Mouse (Mus musculus): ENCODE data around the gene Fbn1. TPM values are rescaled to one million over a fixed set of nuclear protein-coding genes. Genes with fewer than 3 reads are reported as not detected.
A peak's percentile ranks its signal among the peaks of the same experiment; 100 is the strongest.

The Fbn1 gene
- polyA plus RNA-seq, 1 experiment from 2014 or later = 16.8 TPM

GRCm38 (mm10) chr2:125496696-125497095 lies 11.1 kb downstream of the Fbn1 start:
- Histone ChIP-seq H3K36me3 (no peaks in the 10 kb centered on the region; the same call in 1 of the 2 replicates), H3K4me1 (replicated peaks) (peaks cover 16% of the 10 kb centered on the region), H3K4me2 (no peak overlapping the region), H3K27me3 (no peaks in the 10 kb centered on the region), H3K27ac (no peak overlapping the region), H3K9me3 (replicated peaks) (no peaks in the 10 kb centered on the region), H3K9ac (no peak overlapping the region), H3K4me3 (no peak overlapping the region)
- WGBS = 86% methylated on average over 5 of the region's 5 CpGs
- no peak for ATAC-seq (replicated peaks; ENCODE audit: insufficient number of reproducible peaks, insufficient read depth, low FRiP score, low read depth)

- ATAC-seq (replicated peaks; ENCODE audit: insufficient number of reproducible peaks, insufficient read depth, low FRiP score, low read depth) = no peak
Observed at GRCm38 (mm10) chr2:125494831-125495812, 12.7 kb downstream of the Fbn1 start.

GRCm38 (mm10) chr2:125494291-125494690 lies 13.5 kb downstream of the Fbn1 start:
- ATAC-seq (replicated peaks; ENCODE audit: insufficient number of reproducible peaks, insufficient read depth, low FRiP score, low read depth) = no peak
- Histone ChIP-seq H3K27ac (no peak overlapping the region), H3K4me1 (replicated peaks) (peaks cover 16% of the 10 kb centered on the region), H3K9ac (no peak overlapping the region), H3K36me3 (no peaks in the 10 kb centered on the region; the same call in 1 of the 2 replicates), H3K4me3 (no peak overlapping the region), H3K4me2 (no peak overlapping the region), H3K9me3 (replicated peaks) (no peaks in the 10 kb centered on the region), H3K27me3 (no peaks in the 10 kb centered on the region)
- 93% methylated on average over 2 of the region's 2 CpGs for WGBS

More at GRCm38 (mm10) chr2:125494831-125495812, 12.7 kb downstream of the Fbn1 start:
- H3K9ac ChIP-seq = no peak overlapping the region
- no peaks in the 10 kb centered on the region for H3K9me3 ChIP-seq (replicated peaks)
- H3K4me3 ChIP-seq = no peak overlapping the region
- H3K4me1 ChIP-seq (replicated peaks) = peaks cover 16% of the 10 kb centered on the region
- H3K27me3 ChIP-seq = no peaks in the 10 kb centered on the region
- 55% methylated on average over 20 of the region's 20 CpGs for WGBS
- H3K4me2 ChIP-seq = no peak overlapping the region
- no peaks in the 10 kb centered on the region; the same call in 1 of the 2 replicates for H3K36me3 ChIP-seq
- H3K27ac ChIP-seq = peak overlapping the region; percentile 6

GRCm38 (mm10) chr2:125492050-125492900 lies 15.5 kb downstream of the Fbn1 start:
- Histone ChIP-seq H3K27me3 (no peaks in the 10 kb centered on the region), H3K9ac (no peak overlapping the region), H3K9me3 (replicated peaks) (no peaks in the 10 kb centered on the region), H3K4me3 (no peak overlapping the region), H3K27ac (peak overlapping the region; percentile 39), H3K4me2 (no peak overlapping the region), H3K36me3 (no peaks in the 10 kb centered on the region; the same call in 1 of the 2 replicates), H3K4me1 (replicated peaks) (peaks cover 19% of the 10 kb centered on the region)
- 55% methylated on average over 15 of the region's 15 CpGs for WGBS
- no peak for ATAC-seq (replicated peaks; ENCODE audit: insufficient number of reproducible peaks, insufficient read depth, low FRiP score, low read depth)

- H3K9ac ChIP-seq = no peak overlapping the region
- no peak overlapping the region for H3K4me2 ChIP-seq
- ATAC-seq (replicated peaks; ENCODE audit: insufficient number of reproducible peaks, insufficient read depth, low FRiP score, low read depth) = no peak
- no peaks in the 10 kb centered on the region for H3K9me3 ChIP-seq (replicated peaks)
- peaks cover 17% of the 10 kb centered on the region for H3K4me1 ChIP-seq (replicated peaks)
- H3K27me3 ChIP-seq = no peaks in the 10 kb centered on the region
- no peak overlapping the region for H3K4me3 ChIP-seq
- H3K27ac ChIP-seq = no peak overlapping the region
- H3K36me3 ChIP-seq = no peaks in the 10 kb centered on the region; the same call in 1 of the 2 replicates
- 86% methylated on average over 1 of the region's 1 CpGs for WGBS
Observed at GRCm38 (mm10) chr2:125489979-125490378, 17.8 kb downstream of the Fbn1 start.

- Histone ChIP-seq H3K27ac (peak overlapping the region; percentile 33; the same call in 1 of the 2 replicates), H3K9ac (no peak overlapping the region), H3K9me3 (replicated peaks) (no peaks in the 10 kb centered on the region), H3K4me2 (no peak overlapping the region), H3K27me3 (no peaks in the 10 kb centered on the region), H3K4me1 (replicated peaks) (peaks cover 18% of the 10 kb centered on the region), H3K4me3 (no peak overlapping the region), H3K36me3 (no peaks in the 10 kb centered on the region)
- no peak for ATAC-seq (replicated peaks; ENCODE audit: insufficient number of reproducible peaks, insufficient read depth, low FRiP score, low read depth)
- 68% methylated on average over 9 of the region's 9 CpGs for WGBS
Observed at GRCm38 (mm10) chr2:125484910-125485309, 22.9 kb downstream of the Fbn1 start.

- Histone ChIP-seq H3K27ac (peak overlapping the region; percentile 33; the same call in 1 of the 2 replicates), H3K9ac (no peak overlapping the region), H3K27me3 (no peaks in the 10 kb centered on the region), H3K4me3 (no peak overlapping the region), H3K4me1 (replicated peaks) (peaks cover 19% of the 10 kb centered on the region), H3K36me3 (no peaks in the 10 kb centered on the region), H3K9me3 (replicated peaks) (no peaks in the 10 kb centered on the region), H3K4me2 (no peak overlapping the region)
- ATAC-seq (replicated peaks; ENCODE audit: insufficient number of reproducible peaks, insufficient read depth, low FRiP score, low read depth) = no peak
Observed at GRCm38 (mm10) chr2:125484164-125484563, 23.6 kb downstream of the Fbn1 start.

GRCm38 (mm10) chr2:125481531-125482317 lies 26.1 kb downstream of the Fbn1 start:
- Histone ChIP-seq H3K4me1 (replicated peaks) (peaks cover 18% of the 10 kb centered on the region), H3K27ac (no peak overlapping the region), H3K36me3 (no peaks in the 10 kb centered on the region), H3K27me3 (no peaks in the 10 kb centered on the region), H3K9me3 (replicated peaks) (no peaks in the 10 kb centered on the region), H3K4me3 (no peak overlapping the region), H3K4me2 (no peak overlapping the region), H3K9ac (no peak overlapping the region)
- ATAC-seq (replicated peaks; ENCODE audit: insufficient number of reproducible peaks, insufficient read depth, low FRiP score, low read depth) = no peak
- 84% methylated on average over 9 of the region's 9 CpGs for WGBS

GRCm38 (mm10) chr2:125481116-125481515 lies 26.7 kb downstream of the Fbn1 start:
- 78% methylated on average over 4 of the region's 4 CpGs for WGBS
- Histone ChIP-seq H3K36me3 (no peaks in the 10 kb centered on the region), H3K4me3 (no peak overlapping the region), H3K27ac (no peak overlapping the region), H3K4me2 (no peak overlapping the region), H3K9ac (no peak overlapping the region), H3K4me1 (replicated peaks) (peaks cover 18% of the 10 kb centered on the region), H3K9me3 (replicated peaks) (no peaks in the 10 kb centered on the region), H3K27me3 (no peaks in the 10 kb centered on the region)
- ATAC-seq (replicated peaks; ENCODE audit: insufficient number of reproducible peaks, insufficient read depth, low FRiP score, low read depth) = no peak

GRCm38 (mm10) chr2:125480057-125480456 lies 27.7 kb downstream of the Fbn1 start:
- H3K36me3 ChIP-seq = no peaks in the 10 kb centered on the region
- ATAC-seq (replicated peaks; ENCODE audit: insufficient number of reproducible peaks, insufficient read depth, low FRiP score, low read depth) = no peak
- WGBS = 54% methylated on average over 5 of the region's 5 CpGs
- H3K27me3 ChIP-seq = no peaks in the 10 kb centered on the region
- H3K9ac ChIP-seq = no peak overlapping the region
- H3K4me1 ChIP-seq (replicated peaks) = peaks cover 18% of the 10 kb centered on the region
- H3K9me3 ChIP-seq (replicated peaks) = no peaks in the 10 kb centered on the region
- H3K4me2 ChIP-seq = no peak overlapping the region
- H3K27ac ChIP-seq = peak overlapping the region; percentile 37; the same call in 1 of the 2 replicates
- H3K4me3 ChIP-seq = no peak overlapping the region

All from heart, embryonic 15.5 days (tissue).